In genomic region chr12:76368201-76368789, GRCm38 (mm10) we compare ENCODE assay signal across 7 mouse cellular contexts. TPM values are rescaled to one million over a fixed set of nuclear protein-coding genes. Genes with fewer than 3 reads are reported as not detected.
A peak's percentile ranks its signal among the peaks of the same experiment; 100 is the strongest.
DNase-seq lines count a peak whose midpoint lies in the region; ATAC-seq and TF ChIP-seq lines count a peak whose summit lies in the region.

No protein-coding gene starts in this region.

- TF ChIP-seq EP300 in heart, postnatal 0 days (IDR thresholded peaks at IDR 0.05; ENCODE audit: low read depth) = no peak

- no peaks in the 10 kb centered on the region for H3K36me3 ChIP-seq in heart, postnatal 0 days (replicated peaks; ENCODE audit: control insufficient read depth, insufficient read depth, low read length)
- no peaks in the 10 kb centered on the region for H3K36me3 ChIP-seq in midbrain, embryonic 12.5 days

- no peak for DNase-seq in lung, adult 2 months
- DNase-seq in lung, postnatal 25 days (ENCODE audit: low spot score) = no peak
- no peak for DNase-seq in heart, postnatal 0 days (ENCODE audit: low spot score)
- no peak for DNase-seq in left cerebral cortex, postnatal 4 days
- DNase-seq in gastrocnemius, adult 18-20 months (ENCODE audit: low spot score) = no peak

- ATAC-seq in heart, postnatal 0 days (ENCODE audit: insufficient read depth, low read depth) = no peak
- no peak for ATAC-seq in midbrain, embryonic 12.5 days (ENCODE audit: low FRiP score, low read depth)

- peak overlapping the region; percentile 81 for H3K4me2 ChIP-seq in heart, postnatal 0 days (ENCODE audit: low read depth, low read length)
- peak overlapping the region; percentile 84 for H3K4me2 ChIP-seq in midbrain, embryonic 12.5 days (replicated peaks)

- TF ChIP-seq POLR2A in lung, adult 2 months (IDR thresholded peaks at IDR 0.05; ENCODE audit: borderline replicate concordance, extremely low read depth, low read depth, low read length) = no peak

- H3K4me1 ChIP-seq in lung, adult 2 months (ENCODE audit: control insufficient read depth, insufficient read depth, low read length) = peaks cover 13% of the 10 kb centered on the region; the same call in 1 of the 2 replicates
- peaks cover 12% of the 10 kb centered on the region for H3K4me1 ChIP-seq in brown adipose tissue, adult 24 weeks (ENCODE audit: control insufficient read depth, insufficient read depth, insufficient read length, low read length)
- H3K4me1 ChIP-seq in heart, postnatal 0 days (ENCODE audit: control insufficient read depth, insufficient read depth) = peaks cover 27% of the 10 kb centered on the region
- H3K4me1 ChIP-seq in midbrain, embryonic 12.5 days = peaks cover 40% of the 10 kb centered on the region

- no peaks in the 10 kb centered on the region for H3K9me3 ChIP-seq in heart, postnatal 0 days (replicated peaks; ENCODE audit: control insufficient read depth, low read length)
- no peaks in the 10 kb centered on the region for H3K9me3 ChIP-seq in midbrain, embryonic 12.5 days

- 23% methylated on average over 9 of the region's 9 CpGs for WGBS in lung, adult 2 months
- WGBS in heart, postnatal 0 days = 13% methylated on average over 9 of the region's 9 CpGs
- WGBS in midbrain, embryonic 12.5 days = 7% methylated on average over 9 of the region's 9 CpGs

- H3K4me3 ChIP-seq in lung, adult 2 months (replicated peaks; ENCODE audit: extremely low read depth, low read depth, low read length) = peak overlapping the region; percentile 89
- H3K4me3 ChIP-seq in brown adipose tissue, adult 24 weeks (ENCODE audit: insufficient read depth, low read depth, low read length) = peak overlapping the region; percentile 92
- H3K4me3 ChIP-seq in heart, postnatal 0 days (ENCODE audit: low read depth, low read length) = peak overlapping the region; percentile 66
- H3K4me3 ChIP-seq in midbrain, embryonic 12.5 days = peak overlapping the region; percentile 93

- intact Hi-C loops in left cerebral cortex, postnatal 4 days (cut with DNase I) = loop anchor here (10.0 kb wide), 1 partner anchor 107 kb away; no protein-coding TSS in a partner anchor

- TF ChIP-seq CTCF in lung, adult 2 months (IDR thresholded peaks at IDR 0.05; ENCODE audit: insufficient read depth, low read length) = no peak
- no peak for TF ChIP-seq CTCF in heart, postnatal 0 days (IDR thresholded peaks at IDR 0.05; ENCODE audit: low read depth)

- 0 out of 2 replicates have a peak overlapping the region, but pooled peaks have one; percentile 20 for H3K27ac ChIP-seq in brown adipose tissue, adult 24 weeks (replicated peaks; ENCODE audit: low read depth, low read length)
- H3K27ac ChIP-seq in heart, postnatal 0 days (ENCODE audit: low read depth) = peak overlapping the region; percentile 94
- peak overlapping the region; percentile 98 for H3K27ac ChIP-seq in midbrain, embryonic 12.5 days (replicated peaks)

- no peaks in the 10 kb centered on the region for H3K27me3 ChIP-seq in heart, postnatal 0 days (ENCODE audit: control insufficient read depth, insufficient read depth, low read length)
- H3K27me3 ChIP-seq in midbrain, embryonic 12.5 days = no peaks in the 10 kb centered on the region

- peak overlapping the region; percentile 82; the same call in 1 of the 2 replicates for H3K9ac ChIP-seq in heart, postnatal 0 days (replicated peaks; ENCODE audit: low read depth, low read length)
- peak overlapping the region; percentile 97 for H3K9ac ChIP-seq in midbrain, embryonic 12.5 days (replicated peaks)

RNA-seq across cellular contexts. Expression of gene Zbtb25, which starts 1.1 kb away (rescaled TPM):
- polyA plus RNA-seq in lung, adult 2 months (2012; rRNA removed) = 6.4 and 6.8 TPM in 2 replicates
- 7.3 and 10.2 TPM in 2 replicates for polyA plus RNA-seq in brown adipose tissue, adult 24 weeks (2012; ENCODE audit: insufficient read depth, insufficient read length, missing spikeins)
- total RNA-seq in heart, postnatal 0 days (2014; rRNA removed; ENCODE audit: low replicate concordance) = 8.1 and 26.1 TPM in 2 replicates
- polyA plus RNA-seq in heart, postnatal 0 days (2015; fragmentation: Nextera tagmentation; extraction: Ambion mirVana) = 8.6 and 10.4 TPM in 2 replicates
- polyA plus RNA-seq in midbrain, embryonic 12.5 days (2016; fragmentation: Nextera tagmentation; extraction: Ambion mirVana) = 18.1 and 20.2 TPM in 2 replicates
- total RNA-seq in left cerebral cortex, postnatal 4 days (2021) = 10 to 100 TPM; 19.0 to 22.2 TPM
- 1 to 10 TPM; 5.8 to 8.5 TPM for total RNA-seq in gastrocnemius, adult 18-20 months (2021)

RNA-seq across cellular contexts. Expression of gene Zbtb1, which starts 1.8 kb away (rescaled TPM):
- 1.9 and 2.2 TPM in 2 replicates for polyA plus RNA-seq in lung, adult 2 months (2012; rRNA removed)
- 1.7 and 2.7 TPM in 2 replicates for polyA plus RNA-seq in brown adipose tissue, adult 24 weeks (2012; ENCODE audit: insufficient read depth, insufficient read length, missing spikeins)
- total RNA-seq in heart, postnatal 0 days (2014; rRNA removed; ENCODE audit: low replicate concordance) = 2.8 and 5.0 TPM in 2 replicates
- 4.4 and 4.6 TPM in 2 replicates for polyA plus RNA-seq in heart, postnatal 0 days (2015; fragmentation: Nextera tagmentation; extraction: Ambion mirVana)
- polyA plus RNA-seq in midbrain, embryonic 12.5 days (2016; fragmentation: Nextera tagmentation; extraction: Ambion mirVana) = 7.5 and 7.7 TPM in 2 replicates
- 1 to 10 TPM; 3.7 to 4.6 TPM for total RNA-seq in left cerebral cortex, postnatal 4 days (2021)
- total RNA-seq in gastrocnemius, adult 18-20 months (2021) = 1 to 10 TPM; 3.9 to 4.0 TPM

RNA-seq across cellular contexts. Expression of gene Hspa2, which starts 35.7 kb away (rescaled TPM):
- polyA plus RNA-seq in lung, adult 2 months (2012; rRNA removed) = 16.4 and 24.0 TPM in 2 replicates
- polyA plus RNA-seq in brown adipose tissue, adult 24 weeks (2012; ENCODE audit: insufficient read depth, insufficient read length, missing spikeins) = 1.3 and 3.1 TPM in 2 replicates
- total RNA-seq in heart, postnatal 0 days (2014; rRNA removed; ENCODE audit: low replicate concordance) = 8.7 and 13.2 TPM in 2 replicates
- polyA plus RNA-seq in heart, postnatal 0 days (2015; fragmentation: Nextera tagmentation; extraction: Ambion mirVana) = 13.7 and 15.0 TPM in 2 replicates
- polyA plus RNA-seq in midbrain, embryonic 12.5 days (2016; fragmentation: Nextera tagmentation; extraction: Ambion mirVana) = 5.8 and 6.5 TPM in 2 replicates
- 10 to 100 TPM in 1 of 2 experiments, 1 to 10 TPM in 1; 10.0 to 11.3 TPM for total RNA-seq in left cerebral cortex, postnatal 4 days (2021)
- total RNA-seq in gastrocnemius, adult 18-20 months (2021) = 1 to 10 TPM; 7.1 to 9.7 TPM

RNA-seq across cellular contexts. Expression of gene Akap5, which starts 43.6 kb away (rescaled TPM):
- 31.6 and 72.3 TPM in 2 replicates for polyA plus RNA-seq in lung, adult 2 months (2012; rRNA removed)
- polyA plus RNA-seq in brown adipose tissue, adult 24 weeks (2012; ENCODE audit: insufficient read depth, insufficient read length, missing spikeins) = 0.71 and 0.87 TPM in 2 replicates
- 0.50 and 3.7 TPM in 2 replicates for total RNA-seq in heart, postnatal 0 days (2014; rRNA removed; ENCODE audit: low replicate concordance)
- 1.1 TPM in 2 replicates for polyA plus RNA-seq in heart, postnatal 0 days (2015; fragmentation: Nextera tagmentation; extraction: Ambion mirVana)
- 6.2 and 6.4 TPM in 2 replicates for polyA plus RNA-seq in midbrain, embryonic 12.5 days (2016; fragmentation: Nextera tagmentation; extraction: Ambion mirVana)
- total RNA-seq in left cerebral cortex, postnatal 4 days (2021) = 10 to 100 TPM; 29.9 to 37.0 TPM
- total RNA-seq in gastrocnemius, adult 18-20 months (2021) = under 1 TPM; 0.28 to 0.30 TPM

RNA-seq across cellular contexts. Expression of gene Ppp1r36, which starts 49.0 kb away (rescaled TPM):
- polyA plus RNA-seq in lung, adult 2 months (2012; rRNA removed) = 1.1 and 1.8 TPM in 2 replicates
- not detected in 2 replicates for polyA plus RNA-seq in brown adipose tissue, adult 24 weeks (2012; ENCODE audit: insufficient read depth, insufficient read length, missing spikeins)
- not detected in 2 replicates for total RNA-seq in heart, postnatal 0 days (2014; rRNA removed; ENCODE audit: low replicate concordance)
- polyA plus RNA-seq in heart, postnatal 0 days (2015; fragmentation: Nextera tagmentation; extraction: Ambion mirVana) = 1.5 and 1.7 TPM in 2 replicates
- 0.25 and 0.42 TPM in 2 replicates for polyA plus RNA-seq in midbrain, embryonic 12.5 days (2016; fragmentation: Nextera tagmentation; extraction: Ambion mirVana)
- under 1 TPM; 0.48 to 0.88 TPM for total RNA-seq in left cerebral cortex, postnatal 4 days (2021)
- under 1 TPM in 1 of 2 experiments, not detected in 1; 0.19 TPM for total RNA-seq in gastrocnemius, adult 18-20 months (2021)

Comparison
In these comparisons a context has a peak if more than half of its experiments do, and no peak if none do; other contexts are left out.
1. H3K27ac ChIP-seq: peak in every context shown above with its lines; median percentile 98 in midbrain, embryonic 12.5 days; 94 in heart, postnatal 0 days; 20 in brown adipose tissue, adult 24 weeks.